ENCODE assay signal across 12 mouse cellular contexts in genomic region chr1:184066460-184067287, GRCm38 (mm10). TPM values are rescaled to one million over a fixed set of nuclear protein-coding genes. Genes with fewer than 3 reads are reported as not detected.
DNase-seq lines count a peak whose midpoint lies in the region; ATAC-seq and TF ChIP-seq lines count a peak whose summit lies in the region.
"Had no signal": no experiment of that assay in that cellular context is flagged by ENCODE, and none has a peak within 500 bp of the region (broad histone marks: within the 10 kb centered on the region; RNA-seq: fewer than 3 reads in every experiment).

No protein-coding gene starts in this region.

- DNase-seq in left cerebral cortex, adult 2 months (ENCODE audit: extremely low spot score in 1 of 2, low spot score in 2 of 2), result no peak
- no peak for DNase-seq in left cerebral cortex, adult 18-20 months (ENCODE audit: low spot score in 2 of 2)
- DNase-seq in forebrain, embryonic 11.5 days (ENCODE audit: low spot score), result no peak
- peak; percentile 33 for DNase-seq in splenic B cell, adult 2 months (ENCODE audit: low read depth, low spot score)
- DNase-seq in spleen, adult 12 weeks (ENCODE audit: low spot score), result no peak
- no peak for DNase-seq in adrenal gland, postnatal 4 days (ENCODE audit: low spot score in 2 of 2)
- DNase-seq: adrenal gland, postnatal 10 days had no signal

- peaks cover 12% of the 10 kb centered on the region for H3K4me1 ChIP-seq in forebrain, embryonic 11.5 days (replicated peaks; ENCODE audit: control insufficient read depth, insufficient read depth, low read length)
- H3K4me1 ChIP-seq: embryonic facial prominence, embryonic 12.5 days; limb, embryonic 10.5 days had no signal

- peak overlapping the region; percentile 66 for H3K27ac ChIP-seq in left cerebral cortex, adult 2 months
- H3K27ac ChIP-seq in forebrain, embryonic 11.5 days (ENCODE audit: low read depth, low read length), result peak overlapping the region; percentile 76
- H3K27ac ChIP-seq: embryonic facial prominence, embryonic 12.5 days; limb, embryonic 10.5 days had no signal

- peak overlapping the region; percentile 11; the same call in 1 of the 2 replicates for H3K4me2 ChIP-seq in forebrain, embryonic 11.5 days (ENCODE audit: low read depth, low read length, severe bottlenecking)
- H3K4me2 ChIP-seq: embryonic facial prominence, embryonic 12.5 days had no signal

- intact Hi-C loops in left cerebral cortex, adult 2 months (cut with DNase I), result no loop called here

- peaks cover 4% of the 10 kb centered on the region; the same call in 1 of the 2 replicates for H3K36me3 ChIP-seq in forebrain, embryonic 11.5 days (ENCODE audit: control insufficient read depth, insufficient read depth, low read length)
- H3K36me3 ChIP-seq in splenic B cell, adult 2 months (ENCODE audit: control insufficient read depth, insufficient read depth, low read length, poor library complexity, severe bottlenecking), result peaks cover 2% of the 10 kb centered on the region; the same call in 1 of the 2 replicates
- H3K36me3 ChIP-seq: embryonic facial prominence, embryonic 12.5 days; G1E; limb, embryonic 10.5 days had no signal

- H3K9ac ChIP-seq in forebrain, embryonic 11.5 days (ENCODE audit: low read length), result peak overlapping the region; percentile 16; the same call in 1 of the 2 replicates
- H3K9ac ChIP-seq: embryonic facial prominence, embryonic 12.5 days had no signal

- peak; percentile 70 for ATAC-seq in forebrain, embryonic 11.5 days (replicated peaks; ENCODE audit: low FRiP score)
- ATAC-seq in megakaryocyte, adult 5-6 weeks (ENCODE audit: poor library complexity, severe bottlenecking), result peak; percentile 76
- no peak for ATAC-seq in erythroid progenitor cell, adult 5-6 weeks (replicated peaks; ENCODE audit: low FRiP score, poor library complexity, severe bottlenecking)

- TF ChIP-seq CTCF in left cerebral cortex, adult 2 months (IDR thresholded peaks at IDR 0.05), result no peak

- 48% methylated on average over 11 of the region's 11 CpGs for WGBS in forebrain, embryonic 11.5 days

- no peaks in the 10 kb centered on the region for H3K27me3 ChIP-seq in forebrain, embryonic 11.5 days (ENCODE audit: control insufficient read depth, insufficient read depth, low read length)
- no peaks in the 10 kb centered on the region for H3K27me3 ChIP-seq in splenic B cell, adult 2 months (ENCODE audit: control insufficient read depth, insufficient read depth, low read length, poor library complexity, severe bottlenecking)
- H3K27me3 ChIP-seq: embryonic facial prominence, embryonic 12.5 days had no signal

- H3K9me3 ChIP-seq in forebrain, embryonic 11.5 days (ENCODE audit: control insufficient read depth, low read length), result no peaks in the 10 kb centered on the region
- H3K9me3 ChIP-seq: embryonic facial prominence, embryonic 12.5 days; limb, embryonic 10.5 days had no signal

- no peak overlapping the region for H3K4me3 ChIP-seq in left cerebral cortex, adult 2 months
- no peak overlapping the region for H3K4me3 ChIP-seq in forebrain, embryonic 11.5 days (ENCODE audit: low read depth, low read length)
- H3K4me3 ChIP-seq: embryonic facial prominence, embryonic 12.5 days; limb, embryonic 10.5 days had no signal

RNA-seq across cellular contexts. Expression of gene 1700056E22Rik, which starts 32.6 kb away (rescaled TPM):
- total RNA-seq in left cerebral cortex, adult 2 months (2021), result not detected
- total RNA-seq in left cerebral cortex, adult 18-20 months (2021), result under 1 TPM in 1 of 2 experiments, not detected in 1; 0.47 TPM
- polyA plus RNA-seq in forebrain, embryonic 11.5 days (2014; fragmentation: Nextera tagmentation; extraction: Ambion mirVana), result 1.2 and 2.0 TPM in 2 replicates
- total RNA-seq in megakaryocyte, adult 5-6 weeks (2015), result 0.98 and 2.9 TPM in 2 replicates
- 3.0 and 4.6 TPM in 2 replicates for total RNA-seq in megakaryocyte, adult 5-6 weeks (2017)
- 1.1 TPM in 1 of 2 replicates, not detected in the other for total RNA-seq in erythroid progenitor cell, adult 5-6 weeks (2015; ENCODE audit: low replicate concordance)
- total RNA-seq in erythroid progenitor cell, adult 5-6 weeks (2017; ENCODE audit: low replicate concordance), result 0.64 and 0.68 TPM in 2 replicates
- 1 to 10 TPM; 2.7 to 3.5 TPM for total RNA-seq in adrenal gland, postnatal 4 days (2021)
- total RNA-seq: G1E had no signal
- polyA plus RNA-seq: G1E had no signal

RNA-seq across cellular contexts. Expression of gene Dusp10, which starts 53.6 kb away (rescaled TPM):
- total RNA-seq in left cerebral cortex, adult 2 months (2021), result 1 to 10 TPM; 6.1 to 6.8 TPM
- total RNA-seq in left cerebral cortex, adult 18-20 months (2021), result 1 to 10 TPM; 5.9 to 6.8 TPM
- polyA plus RNA-seq in forebrain, embryonic 11.5 days (2014; fragmentation: Nextera tagmentation; extraction: Ambion mirVana), result 10.0 and 10.8 TPM in 2 replicates
- total RNA-seq in megakaryocyte, adult 5-6 weeks (2015), result 5.3 and 7.5 TPM in 2 replicates
- total RNA-seq in megakaryocyte, adult 5-6 weeks (2017), result 4.3 and 7.4 TPM in 2 replicates
- 3.6 and 7.1 TPM in 2 replicates for total RNA-seq in erythroid progenitor cell, adult 5-6 weeks (2015; ENCODE audit: low replicate concordance)
- total RNA-seq in erythroid progenitor cell, adult 5-6 weeks (2017; ENCODE audit: low replicate concordance), result 1.5 and 3.1 TPM in 2 replicates
- total RNA-seq in adrenal gland, postnatal 4 days (2021), result 10 to 100 TPM; 13.1 to 13.2 TPM
- polyA plus RNA-seq: G1E had no signal
